Mouse (Mus musculus) embryonic fibroblast, embryonic 13.5 days (primary cell): ENCODE measurements around the gene Birc2.

Experiments
- CTCF ChIP-seq: IDR thresholded peaks from 2 replicates; pipeline ENCODE4 v1.5.1; 2011; ENCODE audit warnings: mild to moderate bottlenecking, control low read depth, low read length, moderate library complexity, borderline replicate concordance; ENCODE audit not compliant: insufficient read depth
- POLR2A ChIP-seq: IDR thresholded peaks from 2 replicates; pipeline ENCODE4 v1.6.1; 2011; ENCODE audit warnings: low read depth, mild to moderate bottlenecking, control low read depth, low read length, moderate library complexity

GRCm38 (mm10) chr9:7841221-7841620, 4.4 kb upstream of the Birc2 start:
- TF ChIP-seq POLR2A, result no peak
- TF ChIP-seq CTCF, result no peak
